Mouse (Mus musculus) kidney, embryonic 15.5 days (tissue): Measurements from ENCODE around the gene Zfp219. TPM values are rescaled to one million over a fixed set of nuclear protein-coding genes. Genes with fewer than 3 reads are reported as not detected.

Experiments used
- ATAC-seq: fragments of 200-750 bp; cut with Nextera tagmentation; replicated peaks from 2 replicates; pipeline ENCODE4 v1.8.0; 2017; ENCODE audit warnings: moderate TSS enrichment; ENCODE audit not compliant: low FRiP score
- H3K27ac ChIP-seq: fragments of 300-500 bp; sonication (generic); 2 replicates; pipeline ENCODE4 v1.5.1; 2015; ENCODE audit warnings: mild to moderate bottlenecking, inconsistent platforms
- H3K27me3 ChIP-seq: fragments of 300-500 bp; sonication (generic); 2 replicates; pipeline ENCODE4 v1.6.1; 2015; ENCODE audit warnings: inconsistent platforms
- H3K36me3 ChIP-seq: fragments of 300-500 bp; sonication (generic); 2 replicates; pipeline ENCODE4 v1.6.1; 2015; ENCODE audit warnings: inconsistent platforms
- H3K4me1 ChIP-seq: fragments of 300-500 bp; sonication (generic); 2 replicates; pipeline ENCODE4 v1.6.1; 2015; ENCODE audit warnings: inconsistent platforms
- H3K4me2 ChIP-seq: fragments of 300-500 bp; sonication (generic); 2 replicates; pipeline ENCODE4 v1.6.1; 2015; ENCODE audit warnings: moderate library complexity, mild to moderate bottlenecking, inconsistent platforms
- H3K4me3 ChIP-seq: fragments of 300-500 bp; sonication (generic); replicated peaks from 2 replicates; pipeline ENCODE4 v1.5.1; 2015; ENCODE audit warnings: mild to moderate bottlenecking, inconsistent platforms
- H3K9ac ChIP-seq: fragments of 300-500 bp; sonication (generic); 2 replicates; pipeline ENCODE4 v1.6.1; 2015; ENCODE audit warnings: mild to moderate bottlenecking, inconsistent platforms
- H3K9me3 ChIP-seq: fragments of 300-500 bp; sonication (generic); replicated peaks from 2 replicates; pipeline ENCODE4 v1.6.1; 2016; ENCODE audit warnings: inconsistent platforms
- WGBS: fragments of 180-500 bp; shearing (Covaris S2); methylation state at CpG from one replicate; pipeline ENCODE4 v1.1.7; 2015; ENCODE audit warnings: mixed read lengths; 5-methylcytosine and 5-hydroxymethylcytosine counted together
- polyA plus RNA-seq: library from polyadenylated mRNA; unstranded; fragments of >200 nt; fragmentation: Nextera tagmentation; extraction: Ambion mirVana; gene quantifications from 2 replicates; pipeline ENCODE4 v1.2.1, GENCODE M21; 2015

Zfp219 gene
- polyA plus RNA-seq, 1 experiment from 2014 or later, result 43.8 TPM

- Histone ChIP-seq H3K4me3 (peak overlapping the region; percentile 35; the same call in 1 of the 2 replicates), H3K9ac (no peak overlapping the region), H3K4me1 (peaks cover 79% of the 10 kb centered on the region), H3K27me3 (no peaks in the 10 kb centered on the region), H3K27ac (peak overlapping the region; percentile 62), H3K36me3 (peaks cover 48% of the 10 kb centered on the region), H3K9me3 (no peaks in the 10 kb centered on the region), H3K4me2 (peak overlapping the region; percentile 41)
- WGBS, result 61% methylated on average over 26 of the region's 26 CpGs
- no peak for ATAC-seq
Observed at GRCm38 (mm10) chr14:52009361-52009760, 11.2 kb downstream of the Zfp219 start.

- Histone ChIP-seq H3K4me3 (0 out of 2 replicates have a peak overlapping the region, but pooled peaks have one; percentile 3), H3K27me3 (no peaks in the 10 kb centered on the region), H3K9ac (no peak overlapping the region), H3K9me3 (no peaks in the 10 kb centered on the region), H3K4me2 (peak overlapping the region; percentile 41), H3K4me1 (peaks cover 81% of the 10 kb centered on the region), H3K36me3 (peaks cover 56% of the 10 kb centered on the region), H3K27ac (peak overlapping the region; percentile 62)
- peak; percentile 38 for ATAC-seq
- WGBS, result 49% methylated on average over 38 of the region's 38 CpGs
Observed at GRCm38 (mm10) chr14:52008321-52009203, 12.0 kb downstream of the Zfp219 start.

GRCm38 (mm10) chr14:52006771-52007170, 13.8 kb downstream of the Zfp219 start:
- no peak for ATAC-seq
- Histone ChIP-seq H3K4me3 (no peak overlapping the region), H3K4me1 (peaks cover 63% of the 10 kb centered on the region), H3K9me3 (no peaks in the 10 kb centered on the region), H3K9ac (no peak overlapping the region), H3K27ac (no peak overlapping the region), H3K4me2 (no peak overlapping the region), H3K27me3 (no peaks in the 10 kb centered on the region), H3K36me3 (peaks cover 74% of the 10 kb centered on the region)
- WGBS, result 93% methylated on average over 23 of the region's 23 CpGs

- no peaks in the 10 kb centered on the region for H3K27me3 ChIP-seq
- no peaks in the 10 kb centered on the region for H3K9me3 ChIP-seq
- ATAC-seq, result no peak
- H3K4me2 ChIP-seq, result no peak overlapping the region
- peaks cover 77% of the 10 kb centered on the region for H3K36me3 ChIP-seq
- peaks cover 57% of the 10 kb centered on the region for H3K4me1 ChIP-seq
- no peak overlapping the region for H3K4me3 ChIP-seq
- no peak overlapping the region for H3K9ac ChIP-seq
- H3K27ac ChIP-seq, result no peak overlapping the region
- WGBS, result 77% methylated on average over 8 of the region's 8 CpGs
Observed at GRCm38 (mm10) chr14:52006241-52006640, 14.3 kb downstream of the Zfp219 start.

- peaks cover 51% of the 10 kb centered on the region for H3K4me1 ChIP-seq
- H3K9ac ChIP-seq, result no peak overlapping the region
- H3K4me2 ChIP-seq, result no peak overlapping the region
- H3K27me3 ChIP-seq, result no peaks in the 10 kb centered on the region
- WGBS, result 71% methylated on average over 6 of the region's 6 CpGs
- peaks cover 82% of the 10 kb centered on the region for H3K36me3 ChIP-seq
- 0 out of 2 replicates have a peak overlapping the region, but pooled peaks have one; percentile 9 for H3K27ac ChIP-seq
- no peak for ATAC-seq
- no peak overlapping the region for H3K4me3 ChIP-seq
- no peaks in the 10 kb centered on the region for H3K9me3 ChIP-seq
Observed at GRCm38 (mm10) chr14:52005616-52006015, 14.9 kb downstream of the Zfp219 start.

GRCm38 (mm10) chr14:52005141-52005540, 15.4 kb downstream of the Zfp219 start:
- Histone ChIP-seq H3K27ac (no peak overlapping the region), H3K4me1 (peaks cover 46% of the 10 kb centered on the region), H3K27me3 (no peaks in the 10 kb centered on the region), H3K9me3 (no peaks in the 10 kb centered on the region), H3K9ac (no peak overlapping the region), H3K36me3 (peaks cover 87% of the 10 kb centered on the region), H3K4me2 (no peak overlapping the region), H3K4me3 (no peak overlapping the region)
- no peak for ATAC-seq
- 67% methylated on average over 7 of the region's 7 CpGs for WGBS

- Histone ChIP-seq H3K9me3 (no peaks in the 10 kb centered on the region), H3K27me3 (no peaks in the 10 kb centered on the region), H3K4me1 (peaks cover 35% of the 10 kb centered on the region), H3K9ac (no peak overlapping the region), H3K4me3 (no peak overlapping the region), H3K4me2 (no peak overlapping the region), H3K27ac (no peak overlapping the region), H3K36me3 (peaks cover 91% of the 10 kb centered on the region)
- WGBS, result 52% methylated on average over 16 of the region's 16 CpGs
- no peak for ATAC-seq
Observed at GRCm38 (mm10) chr14:52003981-52004495, 16.5 kb downstream of the Zfp219 start.

GRCm38 (mm10) chr14:51997483-51997882, 23.1 kb downstream of the Zfp219 start:
- Histone ChIP-seq H3K9ac (no peak overlapping the region), H3K27me3 (no peaks in the 10 kb centered on the region), H3K9me3 (no peaks in the 10 kb centered on the region), H3K4me3 (no peak overlapping the region), H3K36me3 (peaks cover 93% of the 10 kb centered on the region), H3K4me2 (no peak overlapping the region), H3K4me1 (no peaks in the 10 kb centered on the region), H3K27ac (no peak overlapping the region)
- WGBS, result 88% methylated on average over 14 of the region's 14 CpGs
- ATAC-seq, result no peak

- no peaks in the 10 kb centered on the region for H3K9me3 ChIP-seq
- ATAC-seq, result 0 out of 2 replicates have a peak, but pooled peaks have one; percentile 31
- H3K36me3 ChIP-seq, result peaks cover 93% of the 10 kb centered on the region
- no peaks in the 10 kb centered on the region for H3K4me1 ChIP-seq
- no peak overlapping the region for H3K9ac ChIP-seq
- no peaks in the 10 kb centered on the region for H3K27me3 ChIP-seq
- no peak overlapping the region for H3K4me2 ChIP-seq
- WGBS, result 72% methylated on average over 17 of the region's 17 CpGs
- H3K27ac ChIP-seq, result no peak overlapping the region
- H3K4me3 ChIP-seq, result no peak overlapping the region
Observed at GRCm38 (mm10) chr14:51996866-51997265, 23.7 kb downstream of the Zfp219 start.

- Histone ChIP-seq H3K27ac (no peak overlapping the region), H3K9me3 (no peaks in the 10 kb centered on the region), H3K36me3 (peaks cover 95% of the 10 kb centered on the region), H3K4me2 (no peak overlapping the region), H3K9ac (no peak overlapping the region), H3K27me3 (no peaks in the 10 kb centered on the region), H3K4me3 (no peak overlapping the region), H3K4me1 (no peaks in the 10 kb centered on the region)
- 86% methylated on average over 13 of the region's 13 CpGs for WGBS
- ATAC-seq, result 0 out of 2 replicates have a peak, but pooled peaks have one; percentile 5
Observed at GRCm38 (mm10) chr14:51996231-51996841, 24.2 kb downstream of the Zfp219 start.

- Histone ChIP-seq H3K4me1 (no peaks in the 10 kb centered on the region), H3K36me3 (peaks cover 97% of the 10 kb centered on the region), H3K4me3 (no peak overlapping the region), H3K4me2 (no peak overlapping the region), H3K27ac (no peak overlapping the region), H3K9me3 (no peaks in the 10 kb centered on the region), H3K9ac (no peak overlapping the region), H3K27me3 (no peaks in the 10 kb centered on the region)
- WGBS, result 78% methylated on average over 12 of the region's 12 CpGs
- ATAC-seq, result no peak
Observed at GRCm38 (mm10) chr14:51995219-51995871, 25.2 kb downstream of the Zfp219 start.
